Mouse (Mus musculus): ENCODE measurements around the gene Rln1. TPM values are rescaled to one million over a fixed set of nuclear protein-coding genes. Genes with fewer than 3 reads are reported as not detected.

Gene Rln1
- total RNA-seq, 2 experiments from 2014 or later = 2.2 to 4.1 TPM

- H3K4me3 ChIP-seq = no peak overlapping the region
- no peak for DNase-seq (ENCODE audit: low spot score in 2 of 2)
- H3K27ac ChIP-seq = no peak overlapping the region
- no peak for TF ChIP-seq CTCF (conservative IDR thresholded peaks at IDR 0.05)
Observed at GRCm38 (mm10) chr19:29350991-29351390, 16.5 kb upstream of the Rln1 start.

GRCm38 (mm10) chr19:29345636-29346035 is 11.2 kb upstream of the Rln1 start:
- TF ChIP-seq CTCF (conservative IDR thresholded peaks at IDR 0.05) = no peak
- DNase-seq (ENCODE audit: low spot score in 2 of 2) = no peak
- Histone ChIP-seq H3K27ac (no peak overlapping the region), H3K4me3 (no peak overlapping the region)

- no peak for DNase-seq (ENCODE audit: low spot score in 2 of 2)
- Histone ChIP-seq H3K27ac (no peak overlapping the region), H3K4me3 (no peak overlapping the region)
- TF ChIP-seq CTCF (conservative IDR thresholded peaks at IDR 0.05) = no peak
Observed at GRCm38 (mm10) chr19:29344868-29345267, 10.4 kb upstream of the Rln1 start.

GRCm38 (mm10) chr19:29342281-29342680 is 7.8 kb upstream of the Rln1 start:
- DNase-seq (ENCODE audit: low spot score in 2 of 2) = no peak
- H3K4me3 ChIP-seq = no peak overlapping the region
- H3K27ac ChIP-seq = no peak overlapping the region
- no peak for TF ChIP-seq CTCF (conservative IDR thresholded peaks at IDR 0.05)

- TF ChIP-seq CTCF (conservative IDR thresholded peaks at IDR 0.05) = no peak
- no peak overlapping the region for H3K27ac ChIP-seq
- H3K4me3 ChIP-seq = no peak overlapping the region
- DNase-seq (ENCODE audit: low spot score in 2 of 2) = no peak
Observed at GRCm38 (mm10) chr19:29341029-29341428, 6.6 kb upstream of the Rln1 start.

- peak; percentile 41 for TF ChIP-seq CTCF (conservative IDR thresholded peaks at IDR 0.05)
- no peak for DNase-seq (ENCODE audit: low spot score in 2 of 2)
- Histone ChIP-seq H3K27ac (no peak overlapping the region), H3K4me3 (no peak overlapping the region)
Observed at GRCm38 (mm10) chr19:29336624-29337023, 2.2 kb upstream of the Rln1 start.

GRCm38 (mm10) chr19:29326822-29327552 is 7.5 kb downstream of the Rln1 start:
- no peak overlapping the region for H3K4me3 ChIP-seq
- no peak overlapping the region for H3K27ac ChIP-seq
- TF ChIP-seq CTCF (conservative IDR thresholded peaks at IDR 0.05) = no peak
- DNase-seq (ENCODE audit: low spot score in 2 of 2) = no peak

GRCm38 (mm10) chr19:29326396-29326795 is 8.1 kb downstream of the Rln1 start:
- TF ChIP-seq CTCF (conservative IDR thresholded peaks at IDR 0.05) = no peak
- DNase-seq (ENCODE audit: low spot score in 2 of 2) = no peak
- no peak overlapping the region for H3K27ac ChIP-seq
- H3K4me3 ChIP-seq = no peak overlapping the region

GRCm38 (mm10) chr19:29325852-29326180 is 8.7 kb downstream of the Rln1 start:
- TF ChIP-seq CTCF (conservative IDR thresholded peaks at IDR 0.05) = no peak

GRCm38 (mm10) chr19:29325053-29325851 is 9.2 kb downstream of the Rln1 start, which contains the start of gene Insl6:
Gene Insl6 (minus strand): TSS chr19:29325356.
- peak within 1 kb of the TSS; percentile 50 for H3K4me3 ChIP-seq

More at GRCm38 (mm10) chr19:29325852-29326180, 8.7 kb downstream of the Rln1 start:
- Histone ChIP-seq H3K4me3 (no peak overlapping the region; the same call in 1 of the 2 replicates), H3K27ac (no peak overlapping the region)
- DNase-seq (ENCODE audit: low spot score in 2 of 2) = no peak

GRCm38 (mm10) chr19:29323416-29324049 is 10.9 kb downstream of the Rln1 start:
- TF ChIP-seq CTCF (conservative IDR thresholded peaks at IDR 0.05) = no peak
- Histone ChIP-seq H3K27ac (no peak overlapping the region), H3K4me3 (no peak overlapping the region)
- DNase-seq (ENCODE audit: low spot score in 2 of 2) = no peak

More at GRCm38 (mm10) chr19:29325053-29325851, 9.2 kb downstream of the Rln1 start, which contains the start of gene Insl6:
- TF ChIP-seq CTCF (conservative IDR thresholded peaks at IDR 0.05) = no peak
- no peak within 1 kb of the TSS for H3K27ac ChIP-seq
- peak in 1 of 2 experiments; percentile 31 for DNase-seq (ENCODE audit: low spot score in 2 of 2)

GRCm38 (mm10) chr19:29312661-29313060 is 21.8 kb downstream of the Rln1 start:
- TF ChIP-seq CTCF (conservative IDR thresholded peaks at IDR 0.05) = no peak

GRCm38 (mm10) chr19:29311791-29312190 is 22.7 kb downstream of the Rln1 start:
- no peak overlapping the region for H3K4me3 ChIP-seq
- peak overlapping the region; percentile 36 for H3K27ac ChIP-seq
- TF ChIP-seq CTCF (conservative IDR thresholded peaks at IDR 0.05) = no peak
- DNase-seq (ENCODE audit: low spot score in 2 of 2) = peak in 1 of 2 experiments; percentile 54

More at GRCm38 (mm10) chr19:29312661-29313060, 21.8 kb downstream of the Rln1 start:
- peak overlapping the region; percentile 36; the same call in 1 of the 2 replicates for H3K27ac ChIP-seq
- no peak overlapping the region for H3K4me3 ChIP-seq
- no peak for DNase-seq (ENCODE audit: low spot score in 2 of 2)

All from layer of hippocampus, adult 2 months (tissue).